Mouse (Mus musculus) intestine, embryonic 16.5 days (tissue): ENCODE measurements around the gene Dpf3. TPM values are rescaled to one million over a fixed set of nuclear protein-coding genes. Genes with fewer than 3 reads are reported as not detected.

Experiments
- ATAC-seq: fragments of 200-750 bp; cut with Nextera tagmentation; 2 replicates; pipeline ENCODE4 v1.8.0; 2017; ENCODE audit warnings: moderate TSS enrichment, moderate library complexity
- H3K27ac ChIP-seq: fragments of 300-500 bp; sonication (generic); 2 replicates; pipeline ENCODE4 v1.5.1; 2014; ENCODE audit warnings: mild to moderate bottlenecking, low read length
- H3K27me3 ChIP-seq: fragments of 300-500 bp; sonication (generic); replicated peaks from 2 replicates; pipeline ENCODE4 v1.6.1; 2014; ENCODE audit warnings: low read length, control low read depth, mixed read lengths; ENCODE audit not compliant: control insufficient read depth, insufficient read depth
- H3K36me3 ChIP-seq: fragments of 300-500 bp; sonication (generic); 2 replicates; pipeline ENCODE4 v1.6.1; 2014; ENCODE audit warnings: low read length, control low read depth; ENCODE audit not compliant: control insufficient read depth, insufficient read depth
- H3K4me1 ChIP-seq: fragments of 300-500 bp; sonication (generic); 2 replicates; pipeline ENCODE4 v1.6.1; 2014; ENCODE audit warnings: low read length, control low read depth, mixed read lengths; ENCODE audit not compliant: control insufficient read depth, insufficient read depth
- H3K4me2 ChIP-seq: fragments of 300-500 bp; sonication (generic); 2 replicates; pipeline ENCODE4 v1.6.1; 2014; ENCODE audit warnings: low read depth, low read length, control low read depth
- H3K4me3 ChIP-seq: fragments of 300-500 bp; sonication (generic); 2 replicates; pipeline ENCODE4 v1.5.1; 2014; ENCODE audit warnings: mild to moderate bottlenecking, low read length
- H3K9ac ChIP-seq: fragments of 300-500 bp; sonication (generic); 2 replicates; pipeline ENCODE4 v1.6.1; 2014; ENCODE audit warnings: low read depth, low read length
- H3K9me3 ChIP-seq: fragments of 300-500 bp; sonication (generic); 2 replicates; pipeline ENCODE4 v1.6.1; 2016; ENCODE audit warnings: low read length, control low read depth; ENCODE audit not compliant: control insufficient read depth
- WGBS: fragments of 180-500 bp; shearing (Covaris S2); extraction: QIAGEN DNeasy Blood & Tissue Kit; methylation state at CpG from one replicate; pipeline ENCODE4 v1.1.7; 2014; 5-methylcytosine and 5-hydroxymethylcytosine counted together
- polyA plus RNA-seq: library from polyadenylated mRNA; unstranded; fragments of >200 nt; fragmentation: Nextera tagmentation; extraction: Ambion mirVana; gene quantifications from 2 replicates; pipeline ENCODE4 v1.2.1, GENCODE M21; 2015

The Dpf3 gene
- polyA plus RNA-seq, 1 experiment from 2014 or later = 7.4 TPM

GRCm38 (mm10) chr12:83380016-83380415 is 107.5 kb downstream of the Dpf3 start:
- Histone ChIP-seq H3K27me3 (no peaks in the 10 kb centered on the region), H3K27ac (no peak overlapping the region), H3K4me2 (no peak overlapping the region), H3K9me3 (no peaks in the 10 kb centered on the region), H3K36me3 (no peaks in the 10 kb centered on the region), H3K4me1 (no peaks in the 10 kb centered on the region), H3K9ac (no peak overlapping the region), H3K4me3 (no peak overlapping the region)
- 59% methylated on average over 3 of the region's 3 CpGs for WGBS
- ATAC-seq = no peak

- Histone ChIP-seq H3K4me2 (no peak overlapping the region), H3K4me1 (no peaks in the 10 kb centered on the region), H3K9me3 (no peaks in the 10 kb centered on the region), H3K36me3 (no peaks in the 10 kb centered on the region), H3K27me3 (no peaks in the 10 kb centered on the region), H3K4me3 (no peak overlapping the region), H3K9ac (no peak overlapping the region), H3K27ac (no peak overlapping the region)
- WGBS = 82% methylated on average over 12 of the region's 12 CpGs
- ATAC-seq = peak; percentile 83
Measured at GRCm38 (mm10) chr12:83375015-83375831, 112.3 kb downstream of the Dpf3 start.

DNA sequence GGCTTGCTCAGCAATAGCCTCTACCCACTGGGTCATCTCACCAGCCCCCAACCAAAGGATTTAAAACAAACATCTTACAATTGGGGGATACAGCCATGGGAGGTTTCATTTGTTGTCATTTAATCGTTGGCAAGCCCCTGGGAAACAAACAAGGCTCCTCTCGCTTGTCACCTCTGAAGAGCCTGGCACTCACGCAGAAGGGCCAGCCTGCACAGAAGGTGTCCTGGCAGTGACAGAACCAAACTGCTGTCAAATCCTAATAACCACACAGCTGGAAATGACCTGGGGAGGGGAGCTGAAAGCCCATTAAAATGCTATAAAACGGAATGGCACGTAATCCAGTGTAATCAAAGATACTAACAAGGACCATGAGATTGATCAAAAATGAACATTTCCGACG is 114.4 kb downstream of the Dpf3 start:
- H3K27me3 ChIP-seq = no peaks in the 10 kb centered on the region
- WGBS = 70% methylated on average over 7 of the region's 7 CpGs
- no peak overlapping the region for H3K4me2 ChIP-seq
- no peak overlapping the region for H3K4me3 ChIP-seq
- no peak overlapping the region for H3K9ac ChIP-seq
- no peaks in the 10 kb centered on the region for H3K9me3 ChIP-seq
- H3K4me1 ChIP-seq = no peaks in the 10 kb centered on the region
- H3K36me3 ChIP-seq = no peaks in the 10 kb centered on the region
- ATAC-seq = no peak
- no peak overlapping the region for H3K27ac ChIP-seq

GRCm38 (mm10) chr12:83372290-83372689 is 115.2 kb downstream of the Dpf3 start:
- ATAC-seq = no peak

DNA sequence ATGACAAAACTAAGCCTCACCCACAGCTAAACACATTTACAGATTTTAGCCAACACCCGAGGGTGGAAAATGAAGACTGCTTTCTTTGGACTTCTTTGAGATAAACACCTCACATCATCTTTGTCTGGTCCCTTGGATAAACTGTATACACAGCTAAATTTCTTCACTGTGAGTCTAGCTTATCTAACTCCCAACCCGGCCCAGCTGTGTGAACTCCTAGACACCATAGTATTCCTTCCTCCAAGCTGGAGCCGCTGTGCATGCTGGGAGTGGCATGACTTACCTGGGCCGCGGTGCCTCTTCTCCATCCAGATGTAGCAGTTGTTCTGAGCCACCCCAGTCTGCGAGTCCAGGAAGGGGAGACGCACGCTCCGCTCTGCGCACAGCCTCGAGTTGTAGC is 117.3 kb downstream of the Dpf3 start:
- Histone ChIP-seq H3K27ac (no peak overlapping the region), H3K4me2 (no peak overlapping the region), H3K36me3 (no peaks in the 10 kb centered on the region), H3K27me3 (no peaks in the 10 kb centered on the region), H3K4me1 (no peaks in the 10 kb centered on the region), H3K9ac (no peak overlapping the region), H3K4me3 (no peak overlapping the region), H3K9me3 (no peaks in the 10 kb centered on the region)
- WGBS = 83% methylated on average over 11 of the region's 11 CpGs
- no peak for ATAC-seq

More at GRCm38 (mm10) chr12:83372290-83372689, 115.2 kb downstream of the Dpf3 start:
- Histone ChIP-seq H3K36me3 (no peaks in the 10 kb centered on the region), H3K4me3 (no peak overlapping the region), H3K9me3 (no peaks in the 10 kb centered on the region), H3K27ac (no peak overlapping the region), H3K4me2 (no peak overlapping the region), H3K27me3 (no peaks in the 10 kb centered on the region), H3K9ac (no peak overlapping the region), H3K4me1 (no peaks in the 10 kb centered on the region)
- 91% methylated on average over 7 of the region's 7 CpGs for WGBS

GRCm38 (mm10) chr12:83369416-83369815 is 118.1 kb downstream of the Dpf3 start:
- Histone ChIP-seq H3K4me2 (no peak overlapping the region), H3K9ac (no peak overlapping the region), H3K27ac (no peak overlapping the region), H3K4me3 (no peak overlapping the region), H3K36me3 (no peaks in the 10 kb centered on the region), H3K27me3 (no peaks in the 10 kb centered on the region), H3K9me3 (no peaks in the 10 kb centered on the region), H3K4me1 (no peaks in the 10 kb centered on the region)
- WGBS = 94% methylated on average over 5 of the region's 5 CpGs
- ATAC-seq = no peak

- no peak for ATAC-seq
- Histone ChIP-seq H3K9ac (no peak overlapping the region), H3K4me3 (no peak overlapping the region), H3K27ac (no peak overlapping the region), H3K27me3 (no peaks in the 10 kb centered on the region), H3K4me1 (no peaks in the 10 kb centered on the region), H3K4me2 (no peak overlapping the region), H3K36me3 (no peaks in the 10 kb centered on the region), H3K9me3 (no peaks in the 10 kb centered on the region)
- WGBS = 89% methylated on average over 1 of the region's 1 CpGs
Measured at GRCm38 (mm10) chr12:83367486-83367885, 120.0 kb downstream of the Dpf3 start.

- WGBS = 63% methylated on average over 3 of the region's 3 CpGs
- no peak overlapping the region for H3K9ac ChIP-seq
Measured at GRCm38 (mm10) chr12:83364771-83365170, 122.7 kb downstream of the Dpf3 start.

GRCm38 (mm10) chr12:83361801-83362200 is 125.7 kb downstream of the Dpf3 start:
- Histone ChIP-seq H3K9me3 (no peaks in the 10 kb centered on the region), H3K9ac (no peak overlapping the region), H3K27me3 (no peaks in the 10 kb centered on the region), H3K27ac (no peak overlapping the region), H3K4me3 (no peak overlapping the region), H3K4me1 (no peaks in the 10 kb centered on the region), H3K4me2 (no peak overlapping the region), H3K36me3 (no peaks in the 10 kb centered on the region)
- ATAC-seq = no peak
- 73% methylated on average over 3 of the region's 3 CpGs for WGBS

More at GRCm38 (mm10) chr12:83364771-83365170, 122.7 kb downstream of the Dpf3 start:
- no peak overlapping the region for H3K27ac ChIP-seq
- no peak overlapping the region for H3K4me2 ChIP-seq
- H3K4me1 ChIP-seq = no peaks in the 10 kb centered on the region
- H3K27me3 ChIP-seq = no peaks in the 10 kb centered on the region
- no peaks in the 10 kb centered on the region for H3K9me3 ChIP-seq
- no peaks in the 10 kb centered on the region for H3K36me3 ChIP-seq
- H3K4me3 ChIP-seq = no peak overlapping the region
- no peak for ATAC-seq

GRCm38 (mm10) chr12:83352640-83353039 is 134.9 kb downstream of the Dpf3 start:
- Histone ChIP-seq H3K9me3 (no peaks in the 10 kb centered on the region), H3K9ac (no peak overlapping the region), H3K4me1 (no peaks in the 10 kb centered on the region), H3K4me3 (no peak overlapping the region), H3K36me3 (no peaks in the 10 kb centered on the region), H3K4me2 (no peak overlapping the region), H3K27ac (no peak overlapping the region), H3K27me3 (no peaks in the 10 kb centered on the region)
- ATAC-seq = no peak
- WGBS = 62% methylated on average over 6 of the region's 6 CpGs
